Mouse (Mus musculus) forebrain, embryonic 15.5 days (tissue): ENCODE measurements around the gene Syt12. TPM values are rescaled to one million over a fixed set of nuclear protein-coding genes. Genes with fewer than 3 reads are reported as not detected.

ENCODE experiments used
- ATAC-seq: fragments of 200-750 bp; cut with Nextera tagmentation; replicated peaks from 2 replicates; pipeline ENCODE4 v1.8.0; 2017; ENCODE audit warnings: mild to moderate bottlenecking, moderate TSS enrichment, moderate library complexity
- H3K27ac ChIP-seq: fragments of 300-500 bp; sonication (generic); replicated peaks from 2 replicates; pipeline ENCODE4 v1.5.1; 2015; ENCODE audit warnings: mild to moderate bottlenecking, inconsistent platforms
- H3K27me3 ChIP-seq: fragments of 300-500 bp; sonication (generic); 2 replicates; pipeline ENCODE4 v1.6.1; 2015; ENCODE audit warnings: inconsistent platforms
- H3K36me3 ChIP-seq: fragments of 300-500 bp; sonication (generic); 2 replicates; pipeline ENCODE4 v1.6.1; 2015; ENCODE audit warnings: mild to moderate bottlenecking, inconsistent platforms
- H3K4me1 ChIP-seq: fragments of 300-500 bp; sonication (generic); 2 replicates; pipeline ENCODE4 v1.6.1; 2015; ENCODE audit warnings: inconsistent platforms
- H3K4me2 ChIP-seq: fragments of 300-500 bp; sonication (generic); replicated peaks from 2 replicates; pipeline ENCODE4 v1.6.1; 2015; ENCODE audit warnings: mild to moderate bottlenecking, inconsistent platforms
- H3K4me3 ChIP-seq: fragments of 300-500 bp; sonication (generic); 2 replicates; pipeline ENCODE4 v1.5.1; 2015; ENCODE audit warnings: mild to moderate bottlenecking, inconsistent platforms
- H3K9ac ChIP-seq: fragments of 300-500 bp; sonication (generic); replicated peaks from 2 replicates; pipeline ENCODE4 v1.6.1; 2015; ENCODE audit warnings: mild to moderate bottlenecking, inconsistent platforms
- H3K9me3 ChIP-seq: fragments of 300-500 bp; sonication (generic); 2 replicates; pipeline ENCODE4 v1.6.1; 2016; ENCODE audit warnings: inconsistent platforms
- WGBS: fragments of 180-500 bp; shearing (Covaris S2); methylation state at CpG from one replicate; pipeline ENCODE4 v1.1.7; 2015; ENCODE audit warnings: mixed read lengths; 5-methylcytosine and 5-hydroxymethylcytosine counted together
- polyA plus RNA-seq: library from polyadenylated mRNA; unstranded; fragments of >200 nt; fragmentation: Nextera tagmentation; extraction: Ambion mirVana; gene quantifications from 2 replicates; pipeline ENCODE4 v1.2.1, GENCODE M21; 2015

Gene Syt12
- polyA plus RNA-seq, 1 experiment from 2014 or later, result 1.5 TPM

- H3K4me1 ChIP-seq, result peaks cover 15% of the 10 kb centered on the region
- H3K9me3 ChIP-seq, result no peaks in the 10 kb centered on the region
- H3K36me3 ChIP-seq, result no peaks in the 10 kb centered on the region
- H3K9ac ChIP-seq, result no peak overlapping the region
- H3K4me3 ChIP-seq, result no peak overlapping the region
- H3K4me2 ChIP-seq, result no peak overlapping the region
- no peak for ATAC-seq
- H3K27ac ChIP-seq, result no peak overlapping the region
- peaks cover 10% of the 10 kb centered on the region; the same call in 1 of the 2 replicates for H3K27me3 ChIP-seq
- WGBS, result 9% methylated on average over 8 of the region's 8 CpGs
Observed at GRCm38 (mm10) chr19:4440222-4440621, 37.0 kb downstream of the Syt12 start.

GRCm38 (mm10) chr19:4439161-4439801 is 38.0 kb downstream of the Syt12 start, which contains the start of gene Rhod:
Gene Rhod (minus strand): TSS chr19:4439432.
- H3K4me2 ChIP-seq, result peak within 1 kb of the TSS; percentile 72
- H3K4me3 ChIP-seq, result peak within 1 kb of the TSS; percentile 39
- under 1% methylated on average over 49 of the region's 51 CpGs for WGBS
- H3K9ac ChIP-seq, result peak within 1 kb of the TSS; percentile 36
- H3K36me3 ChIP-seq, result no peaks in the 10 kb centered on the region
- ATAC-seq, result no peak
- no peak within 1 kb of the TSS for H3K27ac ChIP-seq
- H3K4me1 ChIP-seq, result peaks cover 15% of the 10 kb centered on the region
- peaks cover 10% of the 10 kb centered on the region; the same call in 1 of the 2 replicates for H3K27me3 ChIP-seq
- H3K9me3 ChIP-seq, result no peaks in the 10 kb centered on the region

GRCm38 (mm10) chr19:4438791-4439160 is 38.5 kb downstream of the Syt12 start:
- Histone ChIP-seq H3K4me1 (peaks cover 15% of the 10 kb centered on the region), H3K4me2 (peak overlapping the region; percentile 72), H3K9ac (peak overlapping the region; percentile 36), H3K36me3 (no peaks in the 10 kb centered on the region), H3K4me3 (peak overlapping the region; percentile 39), H3K27ac (no peak overlapping the region), H3K9me3 (no peaks in the 10 kb centered on the region), H3K27me3 (peaks cover 10% of the 10 kb centered on the region; the same call in 1 of the 2 replicates)
- no peak for ATAC-seq
- 5% methylated on average over 8 of the region's 8 CpGs for WGBS

DNA sequence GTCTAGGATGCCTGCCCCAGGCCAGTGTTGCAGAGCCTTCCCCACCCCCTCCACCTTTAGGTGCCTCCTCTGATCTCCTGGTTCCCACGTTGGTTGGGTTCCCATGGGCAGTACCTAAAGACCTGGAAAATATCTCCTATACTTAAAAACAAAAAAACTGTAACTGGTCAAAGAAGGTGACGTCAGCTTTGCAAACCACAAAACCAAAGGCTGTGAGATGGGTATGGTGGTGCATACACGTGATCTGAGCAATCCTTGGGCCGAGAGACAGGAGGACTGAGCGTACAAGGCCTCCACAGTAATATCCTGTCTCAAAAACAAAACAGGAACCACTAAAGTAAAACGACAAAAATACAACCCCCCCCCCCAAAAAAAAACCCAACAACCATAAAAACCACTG is 39.4 kb downstream of the Syt12 start:
- WGBS, result 76% methylated on average over 6 of the region's 6 CpGs
- Histone ChIP-seq H3K4me3 (no peak overlapping the region), H3K9me3 (no peaks in the 10 kb centered on the region), H3K4me1 (peaks cover 15% of the 10 kb centered on the region), H3K27me3 (peaks cover 10% of the 10 kb centered on the region; the same call in 1 of the 2 replicates), H3K4me2 (no peak overlapping the region), H3K9ac (no peak overlapping the region), H3K27ac (no peak overlapping the region), H3K36me3 (no peaks in the 10 kb centered on the region)
- no peak for ATAC-seq

DNA sequence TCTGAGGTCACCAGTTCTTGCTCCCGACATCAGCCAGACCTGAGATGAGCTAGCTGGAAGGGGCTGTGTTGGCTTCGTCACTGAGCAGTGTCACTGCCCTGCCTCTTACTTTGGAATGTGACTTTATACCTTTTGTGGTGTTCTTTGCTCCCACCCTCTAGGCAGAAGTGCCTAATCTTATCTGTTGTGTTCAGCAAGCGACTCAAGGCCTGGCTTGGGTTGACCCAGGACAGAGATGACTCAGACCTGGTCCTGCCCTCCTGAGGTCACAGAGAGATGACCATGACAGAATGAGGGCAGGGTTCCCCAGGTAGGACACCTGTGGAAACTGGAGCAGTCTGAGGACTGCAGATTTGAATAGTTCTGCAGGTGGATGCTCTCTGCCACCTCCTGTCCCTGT is 41.0 kb downstream of the Syt12 start:
- ATAC-seq, result no peak
- no peaks in the 10 kb centered on the region for H3K36me3 ChIP-seq
- H3K27ac ChIP-seq, result no peak overlapping the region
- H3K4me3 ChIP-seq, result no peak overlapping the region
- no peaks in the 10 kb centered on the region for H3K9me3 ChIP-seq
- 90% methylated on average over 3 of the region's 3 CpGs for WGBS
- no peak overlapping the region for H3K4me2 ChIP-seq
- H3K27me3 ChIP-seq, result peaks cover 10% of the 10 kb centered on the region; the same call in 1 of the 2 replicates
- H3K9ac ChIP-seq, result no peak overlapping the region
- peaks cover 15% of the 10 kb centered on the region for H3K4me1 ChIP-seq

GRCm38 (mm10) chr19:4434999-4435398 is 42.2 kb downstream of the Syt12 start:
- Histone ChIP-seq H3K9ac (no peak overlapping the region), H3K36me3 (no peaks in the 10 kb centered on the region), H3K9me3 (no peaks in the 10 kb centered on the region), H3K4me3 (no peak overlapping the region), H3K27ac (no peak overlapping the region), H3K4me1 (peaks cover 12% of the 10 kb centered on the region), H3K4me2 (no peak overlapping the region), H3K27me3 (peaks cover 9% of the 10 kb centered on the region; the same call in 1 of the 2 replicates)
- no peak for ATAC-seq
- WGBS, result 86% methylated on average over 1 of the region's 1 CpGs

- H3K4me1 ChIP-seq, result 0 out of 2 replicates have a peak, but pooled peaks cover under 1% of the 10 kb centered on the region
- WGBS, result 45% methylated on average over 1 of the region's 1 CpGs
- no peaks in the 10 kb centered on the region for H3K9me3 ChIP-seq
- no peak overlapping the region for H3K27ac ChIP-seq
- ATAC-seq, result no peak
- H3K4me2 ChIP-seq, result no peak overlapping the region
- H3K36me3 ChIP-seq, result no peaks in the 10 kb centered on the region
- H3K27me3 ChIP-seq, result peaks cover 2% of the 10 kb centered on the region; the same call in 1 of the 2 replicates
- no peak overlapping the region for H3K4me3 ChIP-seq
- no peak overlapping the region for H3K9ac ChIP-seq
Observed at GRCm38 (mm10) chr19:4433756-4434155, 43.5 kb downstream of the Syt12 start.

GRCm38 (mm10) chr19:4430091-4430620 is 47.1 kb downstream of the Syt12 start:
- H3K4me1 ChIP-seq, result no peaks in the 10 kb centered on the region
- no peaks in the 10 kb centered on the region for H3K36me3 ChIP-seq
- H3K9me3 ChIP-seq, result no peaks in the 10 kb centered on the region
- H3K4me3 ChIP-seq, result no peak overlapping the region
- no peaks in the 10 kb centered on the region for H3K27me3 ChIP-seq
- no peak for ATAC-seq
- 91% methylated on average over 4 of the region's 4 CpGs for WGBS
- no peak overlapping the region for H3K4me2 ChIP-seq
- H3K9ac ChIP-seq, result no peak overlapping the region
- H3K27ac ChIP-seq, result no peak overlapping the region

GRCm38 (mm10) chr19:4425610-4426366 is 51.5 kb downstream of the Syt12 start:
- Histone ChIP-seq H3K4me1 (no peaks in the 10 kb centered on the region), H3K4me3 (no peak overlapping the region), H3K27me3 (no peaks in the 10 kb centered on the region), H3K9me3 (no peaks in the 10 kb centered on the region), H3K36me3 (no peaks in the 10 kb centered on the region), H3K4me2 (no peak overlapping the region), H3K27ac (no peak overlapping the region), H3K9ac (no peak overlapping the region)
- no peak for ATAC-seq
- WGBS, result 78% methylated on average over 19 of the region's 19 CpGs

DNA sequence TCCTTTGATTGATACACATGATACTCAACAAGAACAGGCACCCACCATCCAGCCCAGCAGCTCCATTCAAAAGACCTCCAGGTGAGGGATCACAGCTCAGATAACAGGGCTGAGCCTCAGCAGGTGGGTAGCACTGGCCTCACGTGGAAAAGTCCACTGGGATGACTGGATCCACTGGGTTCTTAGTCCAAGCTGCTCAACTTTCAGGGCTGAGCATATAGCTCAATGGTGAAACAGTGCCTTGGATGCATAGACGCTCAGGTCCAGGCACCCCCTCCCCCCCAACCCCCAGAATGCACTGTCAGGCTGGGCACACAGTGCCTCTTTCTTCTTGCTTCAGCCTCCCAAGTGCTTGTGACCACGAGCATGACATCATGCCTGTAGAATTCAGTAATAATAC is 54.2 kb downstream of the Syt12 start:
- Histone ChIP-seq H3K4me2 (no peak overlapping the region), H3K36me3 (no peaks in the 10 kb centered on the region), H3K27me3 (no peaks in the 10 kb centered on the region), H3K9me3 (no peaks in the 10 kb centered on the region), H3K27ac (no peak overlapping the region), H3K9ac (no peak overlapping the region), H3K4me1 (no peaks in the 10 kb centered on the region), H3K4me3 (no peak overlapping the region)
- ATAC-seq, result no peak
- 63% methylated on average over 3 of the region's 3 CpGs for WGBS

DNA sequence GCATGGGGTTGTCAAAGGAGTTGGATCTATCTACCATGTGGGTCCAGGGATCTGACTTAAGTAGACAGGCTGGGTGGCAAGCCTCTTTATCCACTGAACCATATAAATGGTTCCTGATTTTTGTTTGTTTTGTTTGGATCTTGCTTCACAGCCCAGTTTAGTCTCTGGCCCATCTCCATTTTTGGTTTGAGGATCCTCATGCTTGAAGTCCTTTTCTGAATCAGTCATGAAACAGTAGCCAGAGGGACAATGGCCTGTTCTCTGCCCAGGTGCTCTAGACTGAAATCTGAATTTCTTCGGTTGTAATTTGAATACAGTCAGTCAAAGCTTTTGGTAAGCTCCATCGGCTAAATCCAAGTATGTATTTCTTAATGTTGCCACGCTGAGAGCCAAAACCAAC is 54.7 kb downstream of the Syt12 start:
- WGBS, result 95% methylated on average over 3 of the region's 3 CpGs
- H3K27ac ChIP-seq, result no peak overlapping the region
- H3K4me2 ChIP-seq, result no peak overlapping the region
- no peaks in the 10 kb centered on the region for H3K4me1 ChIP-seq
- no peak for ATAC-seq
- H3K27me3 ChIP-seq, result no peaks in the 10 kb centered on the region
- H3K36me3 ChIP-seq, result no peaks in the 10 kb centered on the region
- H3K9ac ChIP-seq, result no peak overlapping the region
- no peak overlapping the region for H3K4me3 ChIP-seq
- H3K9me3 ChIP-seq, result no peaks in the 10 kb centered on the region

DNA sequence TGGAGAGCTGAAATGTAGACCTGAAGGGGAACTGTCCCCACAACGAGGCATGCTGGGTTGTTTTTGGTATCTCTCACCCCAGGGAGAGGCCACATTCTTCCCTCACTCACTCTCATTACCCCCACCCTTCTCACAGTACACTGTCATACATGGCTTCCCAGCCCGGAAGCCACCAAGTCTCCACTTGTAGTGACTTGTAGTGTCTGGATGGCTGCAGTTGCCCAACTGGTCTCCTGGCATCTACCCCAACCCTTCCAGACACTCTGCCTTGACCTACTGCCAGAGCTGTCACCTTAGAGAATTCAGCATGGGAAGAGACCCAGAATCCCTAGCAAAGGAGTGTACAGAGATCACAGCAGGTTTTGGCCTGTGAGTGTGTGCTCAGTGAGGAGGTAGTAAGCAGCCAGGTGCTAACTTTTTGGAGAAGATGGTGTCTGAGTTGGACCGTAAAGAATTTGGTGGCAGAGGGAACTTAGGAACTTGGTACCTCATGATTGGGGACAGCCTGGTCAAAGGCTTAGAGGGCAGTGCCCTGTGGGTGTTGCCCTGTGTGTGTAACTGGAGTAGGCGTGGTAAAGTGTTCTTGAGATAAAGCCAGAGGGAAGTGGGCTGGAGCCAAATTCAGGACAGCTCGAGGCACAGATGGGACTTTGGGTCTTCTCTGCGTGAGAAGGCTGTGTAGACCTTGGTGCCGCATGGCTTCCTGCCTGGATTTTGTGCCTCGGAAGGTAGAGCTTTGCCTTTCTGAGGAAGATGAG is 56.9 kb downstream of the Syt12 start:
- H3K36me3 ChIP-seq, result no peaks in the 10 kb centered on the region
- WGBS, result 89% methylated on average over 8 of the region's 8 CpGs
- no peaks in the 10 kb centered on the region for H3K27me3 ChIP-seq
- no peak overlapping the region for H3K27ac ChIP-seq
- no peaks in the 10 kb centered on the region for H3K9me3 ChIP-seq
- H3K9ac ChIP-seq, result no peak overlapping the region
- no peak for ATAC-seq
- H3K4me2 ChIP-seq, result no peak overlapping the region
- no peaks in the 10 kb centered on the region for H3K4me1 ChIP-seq
- no peak overlapping the region for H3K4me3 ChIP-seq
